Mouse (Mus musculus): ENCODE measurements at regions not wholly inside any gene's neighbourhood (a gene's known extent, or its start where the extent isn't known, plus 50 kb on each side); places are given as distances from the start of the nearest gene placed in this dataset.
"Not testable (repeated sequence)": the region's sequence is repeated elsewhere in the genome, so short reads cannot be mapped to it uniquely, and the experiment has no call there.

GRCm38 (mm10) chr6:47679946-47680345, 84.8 kb upstream of the Ezh2 start:
- DNase-seq: not testable (repeated sequence)

GRCm38 (mm10) chr6:47672741-47673140, 77.6 kb upstream of the Ezh2 start:
- peak; percentile 71 to 72 for DNase-seq

GRCm38 (mm10) chr6:47652880-47653279, 57.7 kb upstream of the Ezh2 start:
- DNase-seq: peak in 1 of 2 experiments; percentile 30

- DNase-seq: not testable (repeated sequence)
Observed at GRCm38 (mm10) chr6:47651385-47651718, 56.2 kb upstream of the Ezh2 start.

GRCm38 (mm10) chr6:47650463-47651384, 55.6 kb upstream of the Ezh2 start:
- peak; percentile 97 to 99 for DNase-seq

- DNase-seq: peak in 1 of 2 experiments; percentile 22
Observed at GRCm38 (mm10) chr6:47649961-47650360, 54.8 kb upstream of the Ezh2 start.

GRCm38 (mm10) chr6:47649451-47649931, 54.4 kb upstream of the Ezh2 start:
- DNase-seq: peak; percentile 27 to 28

- peak; percentile 37 to 45 for DNase-seq
Observed at GRCm38 (mm10) chr6:47648899-47649298, 53.8 kb upstream of the Ezh2 start.

- no peak for DNase-seq
Observed at GRCm38 (mm10) chr6:47648316-47648715, 53.2 kb upstream of the Ezh2 start.

GRCm38 (mm10) chr6:47647876-47648275, 52.7 kb upstream of the Ezh2 start:
- peak; percentile 12 to 16 for DNase-seq

- DNase-seq: peak in 1 of 2 experiments; percentile 9
Observed at GRCm38 (mm10) chr6:47646731-47647567, 51.8 kb upstream of the Ezh2 start.

- DNase-seq: no peak
Observed at GRCm38 (mm10) chr6:47646022-47646421, 50.9 kb upstream of the Ezh2 start.

Data from cerebellum, postnatal 10 days (tissue).